Mouse (Mus musculus) retina, postnatal 1 day (tissue): ENCODE data around the gene Tbx15.

ENCODE experiments used
- DNase-seq: peaks from one replicate; pipeline ENCODE4 v3.0.0-alpha.2; 2012

Tbx15 gene

DNA sequence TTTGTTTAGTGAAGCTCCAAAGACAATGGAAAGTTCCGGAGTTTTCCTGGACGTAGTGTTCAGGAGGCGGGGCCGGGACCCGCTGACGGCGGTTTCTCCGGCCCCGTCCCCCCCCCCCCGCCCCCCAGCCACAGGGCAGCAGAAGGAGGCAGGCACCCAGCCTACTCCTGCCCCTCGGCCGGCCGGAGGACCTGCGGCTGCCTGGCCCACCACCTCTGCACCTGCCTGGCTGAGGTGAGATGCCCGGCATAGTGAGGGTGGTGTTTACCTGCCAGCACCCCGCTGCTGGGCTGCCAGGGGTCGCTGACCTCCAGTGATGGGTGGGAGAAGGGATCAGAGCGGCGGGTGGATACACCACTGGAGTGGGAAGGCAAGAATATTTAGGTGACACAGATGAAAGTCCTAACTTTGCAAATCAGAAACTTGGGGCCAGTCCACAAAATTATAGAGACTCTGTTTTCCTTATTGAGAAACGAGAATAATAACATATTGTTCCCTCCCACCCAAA lies at the start of gene Tbx15:
Gene Tbx15 (plus strand): TSS at position 169 of the 508 bp plus-strand sequence.
- DNase-seq, result no peak

DNA sequence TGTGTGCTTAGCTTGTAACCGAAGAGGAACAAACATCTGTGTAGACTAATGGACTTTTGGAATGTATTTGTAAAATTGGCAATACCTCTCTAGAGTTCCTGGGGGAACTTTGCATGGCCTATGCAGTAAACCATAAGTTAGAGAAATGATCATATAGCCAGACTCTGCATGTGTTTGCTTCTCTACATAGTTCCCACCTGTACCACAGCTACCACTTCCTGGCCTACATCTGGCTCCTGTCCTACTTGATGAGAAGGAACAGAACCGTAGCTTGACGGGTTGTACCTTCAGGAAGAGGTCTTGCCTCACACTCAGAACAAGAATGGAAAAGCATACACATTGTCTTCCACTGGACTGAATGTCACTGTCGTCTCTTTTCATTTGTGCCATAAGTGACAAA lies 46.6 kb upstream of the Tbx15 start:
- no peak for DNase-seq

DNA sequence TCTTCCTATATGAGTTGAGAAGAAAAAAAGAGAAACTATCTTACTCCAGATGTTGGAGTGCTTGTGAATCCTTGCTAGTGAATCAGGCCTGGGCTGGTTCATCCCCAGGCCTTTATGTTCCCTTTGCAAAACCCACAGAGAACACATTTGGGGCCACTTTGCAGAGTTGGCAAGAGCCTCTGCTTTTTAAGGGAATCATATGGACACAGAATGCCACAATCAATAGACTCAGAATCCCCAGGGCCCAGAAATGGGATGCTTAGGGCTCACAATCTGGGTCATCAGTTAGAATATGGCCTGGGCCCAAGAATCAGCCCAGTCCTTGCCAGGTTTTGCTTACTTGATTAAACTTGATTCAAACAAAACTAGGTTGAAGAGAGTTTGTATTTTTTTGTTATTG lies 36.9 kb upstream of the Tbx15 start:
- peak; percentile 4 for DNase-seq

DNA sequence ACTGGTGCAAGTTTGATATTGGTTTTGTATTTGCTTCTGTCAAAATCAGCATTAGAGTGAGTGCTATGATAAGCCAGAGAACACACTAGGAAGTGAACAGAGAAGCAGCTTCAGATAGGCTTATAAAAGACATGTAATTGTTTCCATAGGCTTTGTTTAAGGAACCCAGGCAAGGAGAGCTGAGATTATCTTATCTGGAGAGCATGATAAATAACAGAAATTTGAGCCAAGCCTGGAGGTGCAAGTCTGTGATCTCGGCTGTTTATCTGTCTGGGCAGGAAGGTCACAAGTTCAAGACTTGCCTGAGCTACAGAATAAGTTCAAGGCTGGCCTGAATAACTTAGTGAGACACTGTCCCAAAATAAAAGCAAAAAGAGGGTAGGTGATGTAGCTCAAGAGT lies 31.8 kb upstream of the Tbx15 start:
- DNase-seq, result no peak

DNA sequence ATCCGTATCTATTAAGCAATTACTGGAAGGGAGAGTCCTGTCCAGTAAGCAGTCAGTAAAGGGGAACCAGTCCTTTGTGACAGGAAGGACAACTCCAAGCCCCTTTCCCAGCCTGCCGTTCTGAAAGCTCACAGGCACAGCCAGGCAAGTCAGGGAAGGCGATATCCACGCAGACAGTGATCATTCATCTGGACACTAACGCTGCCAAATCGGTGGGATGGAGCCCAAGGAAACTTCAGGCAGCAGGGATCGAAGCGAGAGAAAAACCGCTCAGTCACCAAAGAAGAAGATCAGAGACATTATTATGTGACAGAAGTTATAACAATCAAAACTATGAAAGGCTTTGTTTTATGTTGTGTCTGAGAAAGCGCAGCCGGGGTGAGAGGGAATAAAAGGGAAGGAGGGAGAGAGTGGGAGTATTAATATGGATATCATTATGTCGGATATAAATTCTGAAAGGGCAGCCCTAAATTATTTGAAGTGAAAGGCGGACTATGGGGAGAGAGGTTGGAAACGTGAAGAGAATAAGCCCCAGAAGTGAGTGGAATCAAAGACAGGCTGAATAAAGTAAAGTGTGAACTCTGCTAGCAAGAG lies 29.0 kb upstream of the Tbx15 start:
- DNase-seq, result peak; percentile 42

DNA sequence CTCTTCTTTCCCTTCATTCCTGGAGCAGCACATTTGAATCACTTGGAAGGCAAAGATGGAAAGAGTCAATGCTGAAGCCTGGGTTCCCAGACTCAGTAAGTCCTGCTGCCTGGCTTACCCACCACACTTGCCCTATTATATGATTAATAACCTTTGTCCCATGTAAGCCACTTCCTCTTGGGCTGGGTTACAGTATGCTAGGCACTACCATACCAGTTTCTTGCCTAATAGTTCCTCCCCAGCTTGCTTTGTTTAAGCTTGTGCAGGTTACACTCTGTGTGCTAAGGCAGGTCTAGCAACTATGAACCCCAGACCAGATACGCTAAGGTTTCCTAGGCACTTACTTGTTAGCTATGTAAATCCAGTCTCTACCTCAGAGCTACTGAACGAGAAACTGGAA lies 12.4 kb upstream of the Tbx15 start:
- no peak for DNase-seq

DNA sequence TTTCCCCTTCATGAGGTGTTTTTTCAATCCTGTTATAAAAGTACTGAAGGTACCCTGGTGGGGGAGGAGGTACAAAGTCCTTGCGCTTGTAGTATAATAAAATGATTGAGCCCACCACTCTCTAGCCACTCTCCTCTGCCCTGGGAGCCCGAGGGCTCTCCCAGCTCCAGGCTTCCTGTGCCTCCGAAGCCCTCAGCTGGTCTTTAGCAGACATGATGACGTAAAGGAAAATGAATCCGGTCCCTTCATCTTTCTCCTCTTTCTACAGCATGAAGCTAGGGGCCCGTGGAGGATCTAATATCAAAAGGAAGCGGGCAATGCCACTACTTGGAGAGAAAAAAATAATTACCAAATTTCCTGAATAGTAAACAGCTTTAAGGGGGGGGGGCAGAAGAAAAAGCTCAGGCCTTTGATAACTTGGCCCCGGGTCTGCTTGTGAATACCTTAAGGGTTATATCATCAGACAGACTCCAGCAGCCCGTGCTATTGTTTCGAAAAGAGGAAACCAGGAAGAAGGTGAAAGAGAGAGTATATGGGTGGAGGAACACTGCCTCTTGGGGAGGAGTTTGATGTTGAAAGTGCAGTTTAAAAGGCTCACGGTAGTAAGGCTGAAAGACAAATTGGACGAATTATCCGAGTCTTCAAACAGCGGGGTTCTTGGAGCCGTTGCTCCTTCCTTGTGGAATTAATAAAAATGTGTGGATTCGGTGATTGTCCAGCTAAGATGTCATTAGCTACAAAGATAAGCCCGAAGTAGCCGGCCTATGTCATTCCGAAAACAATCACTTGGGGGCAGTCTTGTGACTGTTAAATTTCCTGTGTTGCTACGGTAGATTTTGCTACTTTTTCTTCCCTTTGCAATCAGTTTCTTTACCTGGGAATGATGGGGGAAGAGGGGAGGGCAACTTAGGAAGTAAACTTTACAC lies 6.5 kb upstream of the Tbx15 start:
- peak; percentile 70 for DNase-seq

DNA sequence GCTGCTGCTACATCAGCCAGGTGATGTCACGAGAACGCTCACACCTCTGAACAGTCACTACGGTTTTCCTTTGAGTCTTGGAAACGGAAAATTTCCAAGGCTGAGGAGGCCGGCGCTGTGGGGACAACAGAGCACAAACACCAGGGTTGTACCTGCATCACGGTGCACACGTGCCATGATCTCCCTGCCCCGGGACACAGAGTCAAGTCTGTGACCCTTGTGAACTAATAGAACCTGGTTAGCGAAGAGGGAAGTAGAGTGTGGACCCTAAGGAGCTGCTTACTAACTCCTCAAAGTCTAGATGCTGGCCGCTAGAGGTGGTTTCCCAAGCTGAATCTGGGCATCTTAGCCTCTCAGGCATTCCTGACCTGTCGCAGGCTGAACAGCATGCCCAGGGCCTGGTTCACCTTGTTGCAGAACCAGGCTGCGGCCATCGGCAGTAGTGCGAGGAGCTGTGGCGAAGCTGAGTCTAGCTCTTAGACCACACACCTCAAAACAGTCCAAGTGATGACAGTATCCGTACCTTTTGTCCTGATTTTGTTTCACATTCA lies 5.8 kb upstream of the Tbx15 start:
- DNase-seq, result no peak

DNA sequence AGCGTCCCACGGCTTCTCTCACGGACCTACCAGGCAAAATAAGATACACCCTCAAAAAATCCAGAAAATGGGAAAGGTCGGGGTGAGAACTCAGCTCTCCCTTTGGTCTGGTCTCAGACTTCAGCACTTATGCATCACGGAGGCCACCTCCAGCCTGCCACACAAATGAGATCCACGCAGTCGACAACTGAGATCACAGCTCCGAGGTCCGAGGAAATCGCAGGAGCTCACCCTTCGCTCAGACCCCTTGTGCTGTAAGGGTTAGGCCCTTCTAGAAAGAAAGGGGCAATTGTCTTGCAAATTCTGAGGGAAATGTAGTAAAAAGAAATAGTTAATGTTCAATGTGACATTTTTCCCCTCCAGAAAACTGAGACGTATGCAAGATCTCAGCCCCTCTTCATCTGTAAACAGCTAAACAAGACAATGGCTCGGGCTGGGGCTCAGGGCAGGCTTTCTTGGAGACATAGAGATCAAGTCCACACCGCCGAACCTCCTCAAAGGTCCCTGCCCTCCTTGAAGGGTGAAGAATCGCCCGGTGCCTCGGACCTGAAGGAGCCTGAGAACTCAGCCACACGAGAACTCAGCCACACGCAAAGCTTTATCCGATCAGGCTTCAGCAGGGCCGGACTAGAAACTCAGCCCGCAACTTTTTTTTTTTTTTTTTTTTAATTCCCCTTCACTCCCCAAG lies 4.9 kb upstream of the Tbx15 start:
- peak; percentile 32 for DNase-seq

DNA sequence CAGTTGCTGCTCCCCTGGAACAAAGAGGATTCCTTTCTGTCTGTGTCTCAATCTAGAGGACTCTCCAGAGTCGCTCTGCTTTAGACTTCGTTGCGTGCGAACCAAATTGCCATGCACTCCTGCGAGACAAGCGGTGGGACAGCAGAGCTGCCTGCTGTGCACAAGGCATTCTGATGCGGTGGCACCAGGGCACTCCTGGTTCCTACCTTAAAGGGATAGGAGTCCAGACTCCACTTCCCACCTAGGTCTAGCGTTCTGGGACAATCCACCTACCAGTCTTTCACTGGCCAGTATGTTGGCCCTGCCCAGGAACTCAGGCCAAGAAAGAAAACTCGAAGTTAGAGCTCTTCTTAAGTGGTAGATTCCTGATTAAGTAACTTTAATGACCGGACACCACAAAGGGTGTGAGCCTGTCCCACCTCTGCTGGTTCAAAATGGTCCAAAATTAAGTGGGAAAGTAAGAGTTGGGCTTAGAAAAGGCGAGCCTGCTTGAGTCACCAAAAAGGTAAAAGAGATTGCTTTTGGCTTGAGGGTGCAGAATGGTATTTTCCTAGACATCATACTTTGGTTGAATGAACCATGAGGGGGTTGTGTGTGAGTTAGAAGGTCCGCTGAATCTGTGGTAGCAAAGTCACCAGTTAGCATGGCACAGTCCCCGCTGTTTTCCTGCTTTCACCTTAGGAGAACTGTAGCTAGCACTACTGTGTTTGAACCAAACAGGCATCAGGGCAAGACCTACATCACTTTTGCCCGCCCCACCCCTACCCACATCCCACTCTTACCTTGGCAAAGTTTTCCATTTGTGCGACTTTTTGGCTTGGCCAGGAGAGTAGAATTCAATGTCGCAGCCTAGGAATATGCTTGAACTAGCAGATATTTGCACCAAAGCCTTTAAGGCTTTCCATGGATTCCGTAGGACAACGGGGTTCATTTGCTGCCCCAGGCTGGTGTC lies 4.1 kb upstream of the Tbx15 start:
- DNase-seq, result peak; percentile 6

DNA sequence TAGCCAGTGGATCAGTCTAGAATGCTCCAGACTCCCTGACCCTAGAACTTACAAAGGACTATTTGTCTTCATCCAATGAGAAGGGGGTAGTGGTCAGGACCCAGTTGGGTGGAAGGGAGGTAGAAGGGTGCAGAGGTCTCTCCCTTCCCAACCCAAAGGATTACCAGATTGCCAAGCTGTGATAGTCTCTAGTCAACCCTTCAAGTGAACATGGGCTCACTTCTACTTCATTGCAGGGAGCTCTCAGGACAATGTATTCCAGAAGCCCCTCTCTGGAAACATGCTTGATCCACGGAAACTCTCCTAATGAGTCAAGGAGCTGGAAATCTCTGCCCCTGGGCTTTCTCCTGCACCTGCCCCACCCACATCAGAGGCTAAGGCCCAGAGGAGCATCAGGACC lies 1.5 kb upstream of the Tbx15 start:
- DNase-seq, result peak; percentile 9

DNA sequence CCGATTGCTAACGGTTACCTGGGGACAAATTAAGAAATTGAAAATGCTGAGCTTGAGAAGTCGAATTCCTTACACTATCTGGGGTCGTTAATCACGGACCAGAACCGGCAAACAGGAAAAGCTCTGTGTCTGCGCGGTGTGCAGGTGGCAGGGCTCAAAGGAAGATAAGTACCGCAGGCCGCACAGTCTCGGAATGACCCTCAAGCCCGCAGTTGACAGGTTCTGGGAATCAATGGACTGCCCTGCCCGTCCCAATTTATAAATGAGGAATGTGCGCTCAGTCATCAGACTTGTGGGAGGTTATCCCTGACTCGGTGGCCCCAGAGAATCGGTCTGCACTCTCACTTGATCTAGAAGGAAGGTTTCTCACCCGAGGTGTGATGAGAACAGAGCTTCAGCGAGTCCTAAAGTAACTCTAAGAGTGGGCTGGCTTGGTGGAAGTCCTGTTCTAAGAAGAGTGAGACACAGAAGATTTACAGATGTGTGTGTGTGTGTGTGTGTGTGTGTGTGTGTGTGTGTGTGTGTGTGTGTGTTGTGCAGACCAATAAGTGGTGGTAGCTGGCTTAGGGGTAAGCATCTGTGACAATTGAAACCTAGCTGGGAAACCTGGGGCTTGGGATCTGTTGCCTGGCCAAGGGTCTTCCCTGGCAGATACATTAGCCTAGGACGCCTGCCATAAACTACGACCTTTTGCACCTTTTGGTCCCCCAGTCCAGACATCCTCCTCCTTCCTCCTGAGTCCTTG lies 708 bp upstream of the Tbx15 start:
- no peak for DNase-seq

DNA sequence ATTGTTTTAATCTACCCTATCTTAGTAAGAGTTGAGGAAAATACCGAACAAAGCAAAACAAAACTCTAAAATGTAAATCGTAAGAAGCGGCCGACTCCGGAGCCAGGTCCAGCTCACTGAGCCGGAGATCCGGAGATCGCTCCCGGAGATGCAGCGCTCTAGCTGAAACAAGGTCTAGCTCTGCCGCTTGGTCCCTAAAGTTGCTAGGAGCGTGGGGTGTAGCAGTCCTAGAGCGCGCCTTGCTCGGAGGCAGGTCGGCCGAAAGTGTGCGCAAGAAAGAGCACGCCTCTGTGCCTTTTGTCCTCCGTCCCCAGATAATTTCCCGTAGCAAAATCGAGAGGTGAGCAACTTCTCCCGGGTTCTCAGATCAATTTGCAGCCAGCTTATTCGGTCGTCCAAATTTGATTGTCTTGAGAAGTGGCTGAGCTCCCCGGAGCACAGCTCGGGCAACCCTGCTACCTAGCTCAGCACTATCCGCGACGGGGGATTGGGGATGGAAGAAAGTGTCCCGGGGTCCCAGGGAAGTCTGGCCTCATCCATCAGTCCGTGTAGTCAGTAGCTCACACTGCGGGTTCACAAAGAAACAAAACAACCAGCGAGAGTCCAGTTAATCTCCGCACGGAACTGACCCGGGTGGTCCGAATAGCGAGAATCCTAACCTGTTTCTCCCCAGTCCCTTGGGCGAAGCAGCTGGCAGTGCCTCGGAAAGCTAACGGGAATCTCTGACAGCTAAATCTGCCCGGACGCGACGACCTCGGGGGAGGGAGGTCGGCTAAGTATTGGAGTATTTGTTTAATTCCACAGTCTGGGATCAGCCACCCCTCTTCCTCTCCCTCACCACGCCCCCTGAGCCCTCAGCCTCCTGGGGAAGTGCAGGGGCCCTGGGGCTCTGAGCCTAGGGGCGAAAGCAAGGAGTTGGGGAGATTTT lies 894 bp downstream of the Tbx15 start:
- DNase-seq, result peak; percentile 57

DNA sequence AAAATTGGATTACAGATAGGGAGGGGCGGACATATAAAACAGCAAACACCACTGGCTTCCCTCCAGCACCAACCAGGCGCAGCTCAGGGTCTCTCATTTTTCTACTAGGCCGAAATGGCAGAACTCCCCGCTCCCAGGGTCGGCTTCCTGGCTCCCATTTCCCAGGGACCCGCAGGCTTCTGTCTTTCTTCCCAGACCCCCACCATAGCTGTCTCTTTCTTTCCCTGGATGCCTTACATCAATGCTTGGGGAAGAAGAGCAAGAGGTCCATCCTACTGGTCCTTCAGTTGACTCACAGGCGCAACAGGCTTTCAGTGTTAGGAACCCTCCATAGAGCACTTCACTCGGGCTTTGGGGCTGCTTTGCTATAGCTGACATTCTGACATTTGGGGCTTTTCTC lies 2.3 kb downstream of the Tbx15 start:
- no peak for DNase-seq

DNA sequence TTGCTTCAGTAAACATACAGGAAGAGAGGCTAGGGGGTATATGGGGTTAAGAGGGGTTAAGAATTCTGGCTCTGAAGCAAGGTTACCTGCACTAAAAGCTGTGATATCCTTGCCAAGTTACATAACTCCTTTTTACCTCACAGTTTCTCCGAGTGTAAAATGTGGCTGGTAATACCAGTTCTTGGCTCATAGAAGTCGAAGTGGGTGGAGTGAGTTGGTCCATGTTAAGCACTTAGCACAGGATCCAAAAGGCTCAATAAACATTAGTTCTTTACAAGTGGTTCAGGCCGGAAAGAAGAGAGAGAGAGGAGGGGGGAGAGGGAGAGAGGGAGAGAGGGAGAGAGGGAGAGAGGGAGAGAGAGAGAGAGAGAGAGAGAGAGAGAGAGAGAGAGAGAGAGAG lies 5.2 kb downstream of the Tbx15 start:
- no peak for DNase-seq

DNA sequence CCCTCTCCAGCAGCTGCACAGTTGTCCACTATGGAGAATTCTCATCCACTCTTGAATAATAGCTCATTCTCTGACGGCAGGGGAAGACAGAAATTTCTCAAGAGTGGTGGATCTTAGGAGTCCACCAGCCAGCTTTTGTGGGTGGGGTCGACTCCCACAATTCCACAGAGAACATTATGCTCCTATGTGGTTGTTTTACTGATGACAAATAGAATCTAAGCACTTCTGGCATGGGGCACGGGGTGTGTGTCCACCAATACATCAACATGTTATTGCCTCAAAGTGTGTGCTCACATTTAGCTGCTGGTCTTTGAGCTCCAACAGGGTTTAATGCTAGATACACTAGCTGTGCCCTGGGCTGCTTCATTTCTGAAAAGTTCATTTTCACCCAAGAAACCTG lies 6.4 kb downstream of the Tbx15 start:
- no peak for DNase-seq

DNA sequence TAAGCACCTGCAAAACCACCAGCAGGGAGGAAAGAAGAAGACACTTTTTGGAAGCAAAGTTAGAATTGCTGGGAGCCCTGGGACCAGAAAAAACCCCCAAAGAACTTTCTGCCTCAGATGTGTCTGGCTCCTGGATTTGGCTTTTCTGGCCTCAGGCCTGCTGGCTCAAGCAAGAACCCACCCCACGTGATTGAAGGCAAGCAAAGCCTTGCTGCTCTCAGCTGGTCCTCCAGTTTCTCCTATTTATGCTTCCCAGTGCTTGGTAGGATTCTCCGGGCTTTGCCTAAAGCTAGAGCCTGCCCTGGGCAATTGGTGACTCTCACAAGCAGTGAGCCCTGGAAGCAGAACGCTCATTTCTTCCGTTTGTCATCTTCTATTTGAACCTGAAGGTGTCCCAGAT lies 7.4 kb downstream of the Tbx15 start:
- DNase-seq, result peak; percentile 7

DNA sequence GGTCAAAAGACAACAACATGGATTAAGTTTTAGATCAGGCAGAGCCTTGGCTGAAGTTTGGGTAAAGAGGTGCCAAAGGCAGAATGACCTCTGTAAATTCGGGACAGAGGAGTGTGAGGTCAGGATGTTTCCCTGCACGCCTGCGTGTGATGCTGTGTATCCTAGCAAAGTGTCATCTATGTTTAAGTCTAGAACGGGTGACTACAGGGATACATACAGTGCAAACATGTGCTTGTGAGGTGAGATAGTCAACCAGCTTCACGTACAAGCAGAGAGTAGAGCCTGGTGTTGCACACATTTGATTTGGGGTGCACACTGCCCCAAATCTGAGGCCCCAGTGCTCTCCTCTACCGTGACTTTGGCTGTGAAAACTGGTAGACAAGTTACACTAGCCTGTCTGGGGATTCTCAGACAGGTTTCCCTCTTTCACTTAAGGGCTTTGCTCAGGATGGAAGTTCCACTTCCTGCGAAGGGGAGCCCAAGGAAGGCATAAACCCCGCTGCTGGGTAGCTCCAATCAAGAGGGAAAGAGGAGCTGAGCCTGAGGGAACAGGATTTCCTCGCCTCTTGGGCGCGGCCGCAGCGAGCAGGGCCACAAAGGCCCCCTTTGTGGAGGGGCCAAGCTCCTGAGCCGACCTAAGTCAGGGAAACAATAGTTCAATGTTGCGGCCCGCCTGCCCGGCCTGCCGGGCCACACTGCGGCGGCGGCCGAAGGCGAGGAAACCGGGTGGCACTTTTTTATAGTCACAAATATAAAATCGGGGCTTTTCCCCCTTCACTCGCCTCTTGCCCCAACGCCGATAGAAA lies 8.0 kb downstream of the Tbx15 start:
- peak; percentile 14 for DNase-seq

DNA sequence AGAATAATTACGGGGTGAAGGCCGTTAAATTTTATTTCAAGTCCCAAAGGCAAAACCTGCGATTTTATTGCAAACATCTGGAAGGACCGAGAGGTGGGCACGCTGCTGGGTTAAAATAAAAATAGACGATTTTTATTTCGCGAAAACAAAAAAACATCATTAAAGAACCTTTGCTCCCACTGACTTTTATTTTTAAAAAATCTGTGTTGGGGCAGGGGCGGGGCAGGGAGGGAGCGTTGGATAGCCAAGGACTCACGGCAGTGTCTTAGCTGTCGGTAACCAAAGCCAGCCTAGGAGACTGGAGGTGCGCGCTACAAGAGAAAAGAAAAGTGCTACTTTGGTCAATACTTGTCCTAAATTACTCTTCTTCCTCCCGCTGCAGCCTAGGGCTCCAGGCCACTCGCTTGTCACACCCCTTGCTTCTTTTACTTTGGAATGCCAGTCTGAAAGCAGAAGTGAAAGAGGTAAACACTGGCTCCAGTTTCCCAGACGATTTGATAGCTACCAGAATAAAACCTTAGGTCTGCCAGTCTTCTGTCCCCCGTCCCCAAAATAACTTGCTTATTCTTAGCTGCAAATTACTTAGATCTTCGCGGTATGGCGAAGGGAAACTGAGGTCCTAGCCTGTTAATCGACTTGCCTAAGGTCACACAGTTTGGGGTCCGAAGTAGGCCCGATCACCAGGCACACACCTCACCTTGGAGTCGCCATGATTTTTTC lies 8.8 kb downstream of the Tbx15 start:
- DNase-seq, result peak; percentile 12
